Mouse (Mus musculus) heart, embryonic 10.5 days (tissue): Measurements from ENCODE around the gene Myh3. TPM values are rescaled to one million over a fixed set of nuclear protein-coding genes. Genes with fewer than 3 reads are reported as not detected.

Experiments used
- DNase-seq: peaks from one replicate; pipeline ENCODE4 v3.0.0-alpha.2; 2017; ENCODE audit warnings: low spot score
- H3K27ac ChIP-seq: fragments of 300-500 bp; sonication (generic); 2 replicates; pipeline ENCODE4 v1.5.1; 2016; ENCODE audit warnings: mild to moderate bottlenecking
- H3K27me3 ChIP-seq: fragments of 300-500 bp; sonication (generic); 2 replicates; pipeline ENCODE4 v1.6.1; 2016; ENCODE audit warnings: mild to moderate bottlenecking; ENCODE audit not compliant: poor library complexity, insufficient read depth, severe bottlenecking
- H3K36me3 ChIP-seq: fragments of 300-500 bp; sonication (generic); 2 replicates; pipeline ENCODE4 v1.6.1; 2016; ENCODE audit warnings: mild to moderate bottlenecking, moderate library complexity
- H3K4me1 ChIP-seq: fragments of 300-500 bp; sonication (generic); 2 replicates; pipeline ENCODE4 v1.6.1; 2016; ENCODE audit warnings: mild to moderate bottlenecking
- H3K4me3 ChIP-seq: fragments of 300-500 bp; sonication (generic); 2 replicates; pipeline ENCODE4 v1.5.1; 2016; ENCODE audit warnings: mild to moderate bottlenecking, moderate library complexity
- H3K9me3 ChIP-seq: fragments of 300-500 bp; sonication (generic); 2 replicates; pipeline ENCODE4 v1.6.1; 2016; ENCODE audit warnings: mild to moderate bottlenecking, moderate library complexity
- WGBS: fragments of 180-500 bp; shearing (Covaris S2); methylation state at CpG from one replicate; pipeline ENCODE4 v1.1.7; 2016; 5-methylcytosine and 5-hydroxymethylcytosine counted together
- polyA plus RNA-seq: library from polyadenylated mRNA; unstranded; fragments of >200 nt; fragmentation: Nextera tagmentation; extraction: Ambion mirVana; gene quantifications from 2 replicates; pipeline ENCODE4 v1.2.1, GENCODE M21; 2016

The Myh3 gene
- polyA plus RNA-seq, result 0.04 TPM in 2 replicates

- Histone ChIP-seq H3K27me3 (peaks cover 29% of the 10 kb centered on the region; the same call in 1 of the 2 replicates), H3K27ac (no peak within 1 kb of the TSS), H3K4me1 (peaks cover 23% of the 10 kb centered on the region), H3K36me3 (no peaks in the 10 kb centered on the region), H3K9me3 (no peaks in the 10 kb centered on the region), H3K4me3 (no peak within 1 kb of the TSS)
- DNase-seq, result no peak
- 78% methylated on average over 5 of the region's 5 CpGs for WGBS
These were observed at the start of gene Myh3 for GRCm38 (mm10) chr11:67078000-67078399. Gene Myh3 (plus strand): TSS chr11:67078300.

DNA sequence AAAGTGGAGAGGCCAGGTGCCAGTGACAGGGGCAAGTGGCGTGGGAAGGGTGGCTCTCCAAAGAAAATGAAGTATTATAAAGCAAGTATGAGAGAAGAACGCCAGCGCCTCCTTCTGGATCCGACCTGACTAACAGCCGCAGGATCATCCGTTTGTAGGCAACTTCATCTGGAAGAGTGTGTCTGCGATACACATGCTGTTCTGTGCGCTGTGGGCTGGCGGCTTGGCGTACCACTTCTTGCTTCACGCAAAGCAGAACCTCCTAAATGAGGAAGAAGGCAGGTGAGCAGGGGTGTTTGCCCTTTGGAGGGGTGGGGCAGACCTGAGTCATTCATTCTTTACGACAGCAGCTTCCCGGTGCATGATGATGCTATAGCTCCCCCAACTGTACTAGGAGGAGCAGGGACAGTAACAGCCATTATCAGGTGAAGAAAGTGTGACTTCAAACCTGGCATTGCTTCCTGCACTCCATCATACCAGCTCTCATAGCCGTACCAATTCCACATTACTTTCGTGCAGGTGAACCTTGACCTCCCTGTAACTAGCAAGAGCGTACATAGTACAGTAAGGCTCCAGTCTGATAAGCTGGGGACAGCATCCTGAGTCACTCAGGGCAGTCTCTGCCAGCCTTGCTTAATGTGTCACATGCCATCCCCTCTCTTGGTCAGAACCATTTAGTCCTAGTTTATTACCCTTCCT is 47.0 kb upstream of the Myh3 start:
- Histone ChIP-seq H3K27me3 (peaks cover 7% of the 10 kb centered on the region; the same call in 1 of the 2 replicates), H3K36me3 (no peaks in the 10 kb centered on the region), H3K27ac (no peak overlapping the region), H3K4me1 (peaks cover 4% of the 10 kb centered on the region), H3K4me3 (no peak overlapping the region), H3K9me3 (no peaks in the 10 kb centered on the region)
- DNase-seq, result no peak
- 58% methylated on average over 16 of the region's 16 CpGs for WGBS

GRCm38 (mm10) chr11:67031603-67031915 is 46.5 kb upstream of the Myh3 start:
- Histone ChIP-seq H3K4me3 (no peak overlapping the region), H3K27me3 (peaks cover 7% of the 10 kb centered on the region; the same call in 1 of the 2 replicates), H3K9me3 (no peaks in the 10 kb centered on the region), H3K36me3 (no peaks in the 10 kb centered on the region), H3K27ac (no peak overlapping the region), H3K4me1 (peaks cover 4% of the 10 kb centered on the region)
- 60% methylated on average over 2 of the region's 2 CpGs for WGBS
- no peak for DNase-seq

GRCm38 (mm10) chr11:67034775-67035485 is 43.2 kb upstream of the Myh3 start:
- Histone ChIP-seq H3K36me3 (peaks cover 27% of the 10 kb centered on the region), H3K27ac (no peak overlapping the region), H3K4me3 (no peak overlapping the region), H3K27me3 (no peaks in the 10 kb centered on the region), H3K9me3 (no peaks in the 10 kb centered on the region), H3K4me1 (peaks cover 4% of the 10 kb centered on the region)
- DNase-seq, result no peak
- 59% methylated on average over 4 of the region's 4 CpGs for WGBS

GRCm38 (mm10) chr11:67036229-67036628 is 41.9 kb upstream of the Myh3 start:
- WGBS, result 92% methylated on average over 6 of the region's 6 CpGs
- Histone ChIP-seq H3K27me3 (no peaks in the 10 kb centered on the region), H3K27ac (no peak overlapping the region), H3K9me3 (no peaks in the 10 kb centered on the region), H3K36me3 (peaks cover 38% of the 10 kb centered on the region), H3K4me3 (no peak overlapping the region), H3K4me1 (peaks cover 7% of the 10 kb centered on the region)
- DNase-seq, result no peak

DNA sequence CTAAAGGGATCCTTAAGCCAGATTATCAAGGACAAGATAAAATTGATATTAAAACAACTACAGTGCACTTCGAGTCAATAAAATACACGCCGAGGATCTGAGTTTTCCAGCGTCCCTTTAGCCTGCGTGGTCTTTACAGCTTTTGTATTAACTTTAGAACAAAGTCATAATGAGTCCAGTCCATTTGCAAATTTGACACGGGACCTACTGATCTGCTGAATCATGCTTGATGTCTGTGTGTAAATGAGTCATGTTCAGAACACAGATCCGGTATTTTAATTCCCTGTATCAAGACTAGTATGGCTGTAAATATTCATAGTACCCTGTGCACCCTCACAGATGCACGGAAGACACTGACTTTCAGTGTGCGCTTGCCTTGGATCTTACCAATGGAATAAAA is 41.2 kb upstream of the Myh3 start:
- Histone ChIP-seq H3K4me1 (peaks cover 7% of the 10 kb centered on the region), H3K9me3 (no peaks in the 10 kb centered on the region), H3K27me3 (no peaks in the 10 kb centered on the region), H3K36me3 (peaks cover 45% of the 10 kb centered on the region), H3K4me3 (no peak overlapping the region), H3K27ac (no peak overlapping the region)
- no peak for DNase-seq
- WGBS, result 91% methylated on average over 9 of the region's 9 CpGs

DNA sequence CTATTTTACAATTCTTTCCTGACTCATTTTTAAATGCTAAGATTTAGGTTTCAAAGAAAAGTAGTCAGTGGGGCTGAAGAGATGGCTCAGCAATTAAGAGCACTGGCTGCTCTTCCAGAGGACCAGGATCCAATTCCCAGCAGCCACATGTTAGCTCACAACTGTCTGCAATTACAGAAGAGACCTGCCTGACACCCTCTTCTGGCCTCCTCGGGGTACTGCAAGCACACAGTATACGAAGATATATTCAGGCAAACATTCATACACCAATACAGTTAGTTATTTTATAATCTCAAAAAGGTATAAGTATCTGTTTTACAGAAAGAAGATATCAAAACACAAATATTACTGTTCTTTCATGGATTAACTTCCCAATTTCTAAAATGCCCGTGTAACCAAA is 38.3 kb upstream of the Myh3 start:
- DNase-seq, result no peak
- Histone ChIP-seq H3K4me3 (no peak overlapping the region), H3K4me1 (peaks cover 7% of the 10 kb centered on the region; the same call in 1 of the 2 replicates), H3K27ac (no peak overlapping the region), H3K27me3 (no peaks in the 10 kb centered on the region), H3K9me3 (no peaks in the 10 kb centered on the region), H3K36me3 (peaks cover 46% of the 10 kb centered on the region)
- 85% methylated on average over 3 of the region's 3 CpGs for WGBS

- WGBS, result 61% methylated on average over 6 of the region's 6 CpGs
- Histone ChIP-seq H3K27ac (no peak overlapping the region), H3K4me3 (no peak overlapping the region), H3K4me1 (0 out of 2 replicates have a peak, but pooled peaks cover 3% of the 10 kb centered on the region), H3K27me3 (no peaks in the 10 kb centered on the region), H3K9me3 (no peaks in the 10 kb centered on the region), H3K36me3 (peaks cover 46% of the 10 kb centered on the region)
- no peak for DNase-seq
These were observed 37.6 kb upstream of the Myh3 start for GRCm38 (mm10) chr11:67040483-67040882.

DNA sequence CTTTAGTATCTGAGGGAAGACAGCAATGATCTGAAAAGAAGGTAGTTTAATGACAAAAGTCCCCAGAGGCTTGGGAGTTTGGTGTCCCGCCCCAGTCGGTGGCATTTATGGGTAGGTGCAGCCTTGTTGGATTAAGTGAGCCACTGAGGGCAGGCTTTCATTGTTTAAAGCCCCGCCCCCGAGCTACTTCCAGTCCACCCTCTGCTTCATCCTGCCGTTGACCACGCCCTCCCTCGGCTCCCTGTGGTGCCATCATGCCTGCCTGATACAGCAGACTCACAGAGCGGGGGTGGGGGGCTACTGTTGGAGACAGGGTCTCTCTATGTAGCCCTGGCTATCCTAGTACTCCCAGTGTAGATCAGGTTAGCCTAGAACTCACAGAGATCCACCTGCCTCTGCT is 35.1 kb upstream of the Myh3 start:
- WGBS, result 59% methylated on average over 8 of the region's 8 CpGs
- Histone ChIP-seq H3K4me3 (no peak overlapping the region), H3K27ac (no peak overlapping the region), H3K36me3 (peaks cover 41% of the 10 kb centered on the region), H3K27me3 (no peaks in the 10 kb centered on the region), H3K9me3 (no peaks in the 10 kb centered on the region), H3K4me1 (0 out of 2 replicates have a peak, but pooled peaks cover 3% of the 10 kb centered on the region)
- DNase-seq, result no peak

DNA sequence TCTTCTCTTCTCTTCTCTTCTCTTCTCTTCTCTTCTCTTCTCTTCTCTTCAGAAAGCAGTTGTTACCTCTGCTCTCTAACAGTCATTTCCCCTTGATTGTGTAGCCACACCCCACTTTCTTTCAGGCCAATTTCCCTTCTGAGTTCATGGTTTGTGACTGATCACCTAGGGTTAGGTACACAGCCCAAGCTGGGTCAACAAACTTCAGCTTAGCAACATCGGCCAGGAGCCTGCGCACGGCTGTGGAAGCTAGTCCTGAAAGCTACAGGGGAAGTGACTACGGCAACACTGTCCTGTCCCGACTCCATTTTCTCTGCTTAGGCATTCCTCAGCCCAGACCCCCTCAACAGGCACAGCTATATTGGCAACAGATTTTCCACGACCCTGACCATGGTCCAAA is 33.1 kb upstream of the Myh3 start:
- 86% methylated on average over 6 of the region's 6 CpGs for WGBS
- Histone ChIP-seq H3K36me3 (peaks cover 33% of the 10 kb centered on the region), H3K4me3 (no peak overlapping the region), H3K27ac (no peak overlapping the region), H3K9me3 (no peaks in the 10 kb centered on the region), H3K27me3 (no peaks in the 10 kb centered on the region), H3K4me1 (peaks cover 9% of the 10 kb centered on the region; the same call in 1 of the 2 replicates)
- DNase-seq, result no peak

DNA sequence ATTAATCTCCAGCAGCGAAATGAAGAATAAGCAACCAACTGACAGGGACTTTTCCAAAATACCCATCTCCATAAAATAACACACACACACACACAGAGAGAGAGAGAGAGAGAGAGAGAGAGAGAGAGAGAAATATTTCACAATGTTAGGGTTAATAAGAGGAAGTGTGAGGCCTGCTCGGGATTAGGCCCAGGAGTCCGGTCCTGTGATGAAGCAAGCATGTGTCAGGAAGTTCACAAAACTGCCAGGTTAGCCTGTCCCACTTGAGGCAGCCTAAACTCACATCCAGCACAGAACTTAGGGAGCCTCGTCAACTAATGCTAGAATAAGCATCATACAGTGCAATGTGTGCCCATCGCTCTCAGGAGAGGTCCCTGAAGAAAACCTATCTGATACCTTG is 30.9 kb upstream of the Myh3 start:
- 94% methylated on average over 5 of the region's 5 CpGs for WGBS
- no peak overlapping the region for H3K4me3 ChIP-seq
- no peaks in the 10 kb centered on the region for H3K27me3 ChIP-seq
- H3K36me3 ChIP-seq, result peaks cover 19% of the 10 kb centered on the region
- no peak for DNase-seq
- no peaks in the 10 kb centered on the region for H3K9me3 ChIP-seq
- no peak overlapping the region for H3K27ac ChIP-seq
- peaks cover 10% of the 10 kb centered on the region; the same call in 1 of the 2 replicates for H3K4me1 ChIP-seq

- no peak for DNase-seq
- H3K4me3 ChIP-seq, result no peak overlapping the region
- no peaks in the 10 kb centered on the region for H3K27me3 ChIP-seq
- peaks cover 14% of the 10 kb centered on the region for H3K4me1 ChIP-seq
- 85% methylated on average over 8 of the region's 8 CpGs for WGBS
- H3K36me3 ChIP-seq, result peaks cover 19% of the 10 kb centered on the region
- H3K27ac ChIP-seq, result no peak overlapping the region
- no peaks in the 10 kb centered on the region for H3K9me3 ChIP-seq
These were observed 29.6 kb upstream of the Myh3 start for GRCm38 (mm10) chr11:67048496-67048895.

- Histone ChIP-seq H3K27me3 (no peaks in the 10 kb centered on the region), H3K9me3 (no peaks in the 10 kb centered on the region), H3K4me1 (peaks cover 17% of the 10 kb centered on the region), H3K4me3 (no peak overlapping the region), H3K36me3 (peaks cover 19% of the 10 kb centered on the region), H3K27ac (no peak overlapping the region)
- 88% methylated on average over 3 of the region's 3 CpGs for WGBS
- DNase-seq, result no peak
These were observed 28.8 kb upstream of the Myh3 start for GRCm38 (mm10) chr11:67049256-67049655.
